8 mouse cellular contexts compared by ENCODE assay signal in the genomic region with DNA sequence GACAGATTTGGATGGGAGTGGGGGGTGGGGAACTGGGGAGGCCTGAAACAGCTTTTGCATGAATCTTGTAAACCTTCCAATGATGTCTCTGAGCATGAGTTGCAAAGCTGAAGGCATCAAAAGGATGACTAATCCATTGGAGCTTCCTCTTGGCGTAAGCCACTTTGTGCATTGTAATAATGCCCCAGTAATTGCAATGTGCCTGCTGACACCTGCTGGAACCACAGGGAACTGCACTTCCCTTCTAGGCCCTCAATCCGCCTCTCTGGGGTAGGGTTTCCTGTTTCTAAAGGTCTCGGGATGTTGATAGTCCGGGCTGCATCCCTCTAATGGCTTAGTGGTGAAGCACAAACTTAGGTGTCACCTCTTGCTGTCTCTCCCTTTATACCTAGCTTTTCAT. TPM values are rescaled to one million over a fixed set of nuclear protein-coding genes. Genes with fewer than 3 reads are reported as not detected.
A peak's percentile ranks its signal among the peaks of the same experiment; 100 is the strongest.
DNase-seq lines count a peak whose midpoint lies in the region; ATAC-seq and TF ChIP-seq lines count a peak whose summit lies in the region.

No protein-coding gene starts in this region.

- no peak for TF ChIP-seq POLR2A in kidney, adult 2 months (IDR thresholded peaks at IDR 0.05; ENCODE audit: low read depth, low read length)
- TF ChIP-seq POLR2A in spleen, adult 2 months (IDR thresholded peaks at IDR 0.05; ENCODE audit: low read depth, low read length), result no peak

- WGBS in kidney, adult 2 months, result 76% methylated on average over 4 of the region's 4 CpGs
- 61% methylated on average over 4 of the region's 4 CpGs for WGBS in spleen, adult 2 months

- H3K4me3 ChIP-seq in kidney, adult 2 months (ENCODE audit: insufficient read depth, low read depth, low read length), result no peak overlapping the region
- no peak overlapping the region for H3K4me3 ChIP-seq in G1E (ENCODE audit: low read depth, low read length)
- H3K4me3 ChIP-seq in spleen, adult 2 months (ENCODE audit: extremely low read depth, insufficient read depth, insufficient read length), result no peak overlapping the region

- no peaks in the 10 kb centered on the region for H3K27me3 ChIP-seq in kidney, adult 2 months (replicated peaks; ENCODE audit: control insufficient read depth, insufficient read depth, low read length)
- H3K27me3 ChIP-seq in G1E (ENCODE audit: insufficient read depth, low read length), result peaks cover 9% of the 10 kb centered on the region
- no peaks in the 10 kb centered on the region for H3K27me3 ChIP-seq in spleen, adult 2 months (ENCODE audit: control insufficient read depth, insufficient read depth, low read length)

- DNase-seq in kidney, adult 2 months, result peak; percentile 18
- no peak for DNase-seq in kidney, adult 11 months
- peak; percentile 24 for DNase-seq in G1E (ENCODE audit: low spot score)
- peak; percentile 72 for DNase-seq in induced T-regulatory cell, adult 2 months (ENCODE audit: low read depth)
- DNase-seq in spleen, adult 2 months (ENCODE audit: low read depth in 1 of 2, low spot score in 2 of 2), result peak in 1 of 2 experiments; percentile 34
- no peak for DNase-seq in cerebellum, postnatal 36 days
- DNase-seq in testis, postnatal 10 days (ENCODE audit: low spot score), result no peak
- DNase-seq in frontal cortex, postnatal 14 days (ENCODE audit: low spot score in 2 of 2), result no peak

- no peak overlapping the region for H3K27ac ChIP-seq in kidney, adult 2 months (ENCODE audit: insufficient read depth, low read depth, low read length)
- no peak overlapping the region for H3K27ac ChIP-seq in spleen, adult 2 months (ENCODE audit: insufficient read depth, low read length)

- no peaks in the 10 kb centered on the region for H3K9me3 ChIP-seq in G1E (replicated peaks)

- no peaks in the 10 kb centered on the region for H3K36me3 ChIP-seq in kidney, adult 2 months (ENCODE audit: control insufficient read depth, insufficient read depth, low read length)
- H3K36me3 ChIP-seq in G1E (replicated peaks), result no peaks in the 10 kb centered on the region
- H3K36me3 ChIP-seq in spleen, adult 2 months (ENCODE audit: control insufficient read depth, insufficient read depth, low read length), result no peaks in the 10 kb centered on the region

- ATAC-seq in G1E (ENCODE audit: extremely low read depth, insufficient number of reproducible peaks, low FRiP score, poor library complexity, severe bottlenecking), result peak; percentile 71

- TF ChIP-seq CTCF in kidney, adult 2 months (conservative IDR thresholded peaks at IDR 0.05; ENCODE audit: insufficient read depth, insufficient read length, low read depth, low read length), result peak; percentile 67
- peak; percentile 86 for TF ChIP-seq CTCF in G1E (IDR thresholded peaks at IDR 0.05; ENCODE audit: low read depth, low read length)
- TF ChIP-seq CTCF in spleen, adult 2 months (IDR thresholded peaks at IDR 0.05; ENCODE audit: extremely low read depth, insufficient read depth, insufficient read length, insufficient replicate concordance), result peak; percentile 76; the same call in 1 of the 2 replicates

- no peaks in the 10 kb centered on the region for H3K4me1 ChIP-seq in kidney, adult 2 months (ENCODE audit: control insufficient read depth, insufficient read depth, low read length)
- H3K4me1 ChIP-seq in G1E (ENCODE audit: insufficient read depth, low read depth, low read length), result peaks cover 28% of the 10 kb centered on the region
- no peaks in the 10 kb centered on the region for H3K4me1 ChIP-seq in spleen, adult 2 months (ENCODE audit: control insufficient read depth, insufficient read depth, insufficient read length)

RNA-seq across cellular contexts. Expression of a gene that starts 52.3 kb away (rescaled TPM):
- 7.3 and 8.0 TPM in 2 replicates for polyA plus RNA-seq in kidney, adult 2 months (2012; rRNA removed)
- 64.0 and 74.2 TPM in 2 replicates for total RNA-seq in G1E (2014; fragmentation: Nextera tagmentation)
- 53.4 and 58.6 TPM in 2 replicates for total RNA-seq in G1E (2017)
- polyA plus RNA-seq in G1E (2012), result 12.8 and 13.7 TPM in 2 replicates
- 1.6 and 2.1 TPM in 2 replicates for polyA plus RNA-seq in spleen, adult 2 months (2012; rRNA removed)

Comparison
In these comparisons a context has a peak if more than half of its experiments do, and no peak if none do; other contexts are left out.
1. DNase-seq: peak in kidney, adult 2 months (single experiment), G1E (single experiment) and induced T-regulatory cell, adult 2 months (single experiment); none in kidney, adult 11 months (single experiment), cerebellum, postnatal 36 days (0 of 2), testis, postnatal 10 days (single experiment) and frontal cortex, postnatal 14 days (0 of 2).
2. Peak in every context shown above with its lines, with median percentiles within 50 percentile points of each other: CTCF ChIP-seq.